Mouse (Mus musculus): ENCODE data around the gene Tpmt.

Gene Tpmt

GRCm38 (mm10) chr13:46975930-46976329, 68.6 kb downstream of the Tpmt start:
- no peak for DNase-seq

- DNase-seq = no peak
These were observed 69.4 kb downstream of the Tpmt start for GRCm38 (mm10) chr13:46975031-46975551.
